Mouse (Mus musculus) kidney, adult 2 months (tissue): ENCODE data around the gene Cfap74. TPM values are rescaled to one million over a fixed set of nuclear protein-coding genes. Genes with fewer than 3 reads are reported as not detected.
A peak's percentile ranks its signal among the peaks of the same experiment; 100 is the strongest.
"Not testable (repeated sequence)": the region's sequence is repeated elsewhere in the genome, so short reads cannot be mapped to it uniquely, and the experiment has no call there.

ENCODE experiments used
- DNase-seq: peaks from one replicate; pipeline ENCODE4 v3.0.0; 2021
- H3K27ac ChIP-seq: fragments of 200-500 bp; 2 replicates; pipeline ENCODE4 v1.5.1; 2012; ENCODE audit warnings: low read depth, low read length, control low read depth, inconsistent platforms; ENCODE audit not compliant: insufficient read depth
- H3K27me3 ChIP-seq: fragments of 200-500 bp; replicated peaks from 2 replicates; pipeline ENCODE4 v1.6.1; 2012; ENCODE audit warnings: mild to moderate bottlenecking, moderate library complexity, low read length, inconsistent platforms; ENCODE audit not compliant: control insufficient read depth, insufficient read depth
- H3K36me3 ChIP-seq: fragments of 200-500 bp; 2 replicates; pipeline ENCODE4 v1.6.1; 2012; ENCODE audit warnings: mild to moderate bottlenecking, moderate library complexity, low read length, inconsistent platforms; ENCODE audit not compliant: control insufficient read depth, insufficient read depth
- H3K4me1 ChIP-seq: fragments of 200-500 bp; 2 replicates; pipeline ENCODE4 v1.6.1; 2011; ENCODE audit warnings: low read length; ENCODE audit not compliant: control insufficient read depth, insufficient read depth
- H3K4me3 ChIP-seq: fragments of 200-500 bp; 2 replicates; pipeline ENCODE4 v1.5.1; 2011; ENCODE audit warnings: mild to moderate bottlenecking, low read depth, low read length, control low read depth; ENCODE audit not compliant: insufficient read depth
- CTCF ChIP-seq: fragments of 200-500 bp; conservative IDR thresholded peaks from 2 replicates; pipeline ENCODE4 v1.5.1; 2011; ENCODE audit warnings: low read depth, mild to moderate bottlenecking, control low read depth, low read length, moderate library complexity, mixed read lengths; ENCODE audit not compliant: insufficient read depth, insufficient read length
- POLR2A ChIP-seq: fragments of 200-500 bp; IDR thresholded peaks from one replicate; pipeline ENCODE4 v1.6.1; 2011; ENCODE audit warnings: low read depth, low read length, control low read depth
- WGBS: fragments of 180-500 bp; shearing (Covaris S2); methylation state at CpG from one replicate; pipeline ENCODE4 v1.1.7; 2018; 5-methylcytosine and 5-hydroxymethylcytosine counted together
- polyA plus RNA-seq: library from polyadenylated mRNA; depleted of rRNA; stranded (reverse); fragments of >200 nt; gene quantifications from 2 replicates; pipeline ENCODE4 v1.2.3, GENCODE M21; 2012

Gene Cfap74
- polyA plus RNA-seq, 1 experiment, result 0.27 TPM

DNA sequence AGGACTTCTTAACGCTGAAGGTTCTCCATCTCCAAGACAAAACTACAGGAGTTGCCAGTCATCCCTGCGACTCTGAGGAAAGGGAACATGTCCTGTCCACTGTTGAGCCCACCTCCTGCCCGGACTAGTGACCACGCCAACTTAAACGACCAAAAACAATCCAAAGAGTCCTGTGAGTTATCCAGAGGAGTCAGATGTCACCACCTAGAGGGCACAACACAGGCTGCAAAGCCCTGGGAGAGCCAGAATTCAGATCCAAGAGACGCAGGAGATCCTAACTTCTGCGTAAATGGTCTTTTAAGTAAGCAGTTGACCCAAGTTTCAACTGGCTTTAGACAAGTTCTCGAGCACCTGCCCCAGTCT lies 314 bp upstream of the Cfap74 start:
- DNase-seq, result no peak
- Histone ChIP-seq H3K4me1 (no peaks in the 10 kb centered on the region), H3K27ac (no peak overlapping the region), H3K36me3 (no peaks in the 10 kb centered on the region), H3K4me3 (peak overlapping the region; percentile 44), H3K27me3 (no peaks in the 10 kb centered on the region)
- TF ChIP-seq CTCF (peak; percentile 29; the same call in 1 of the 2 replicates), POLR2A (no peak)
- 2% methylated on average over 8 of the region's 8 CpGs for WGBS

DNA sequence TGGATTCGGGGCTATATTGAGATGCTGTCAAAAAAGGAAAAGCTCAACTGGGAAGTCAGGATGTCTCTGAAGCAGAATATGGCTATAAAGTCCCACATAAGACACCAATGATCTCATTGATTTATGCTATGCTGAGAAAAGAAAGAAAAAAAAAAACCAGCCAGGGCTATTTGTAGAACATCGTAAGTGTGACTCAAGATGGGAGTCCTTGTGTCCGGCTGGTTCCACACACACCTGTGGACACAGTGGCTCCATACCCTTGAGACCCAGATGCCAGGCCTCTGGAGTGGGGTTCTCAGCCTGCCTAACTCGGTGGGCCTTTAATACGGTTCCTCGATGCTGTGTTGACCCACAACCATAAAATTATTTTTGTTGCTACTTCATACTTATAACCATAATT lies 3.1 kb downstream of the Cfap74 start:
- DNase-seq, result no peak
- no peak overlapping the region for H3K27ac ChIP-seq
- TF ChIP-seq POLR2A (no peak), CTCF (no peak)
- no peak overlapping the region for H3K4me3 ChIP-seq
- no peaks in the 10 kb centered on the region for H3K36me3 ChIP-seq
- no peaks in the 10 kb centered on the region for H3K27me3 ChIP-seq
- no peaks in the 10 kb centered on the region for H3K4me1 ChIP-seq
- WGBS, result 89% methylated on average over 6 of the region's 6 CpGs

DNA sequence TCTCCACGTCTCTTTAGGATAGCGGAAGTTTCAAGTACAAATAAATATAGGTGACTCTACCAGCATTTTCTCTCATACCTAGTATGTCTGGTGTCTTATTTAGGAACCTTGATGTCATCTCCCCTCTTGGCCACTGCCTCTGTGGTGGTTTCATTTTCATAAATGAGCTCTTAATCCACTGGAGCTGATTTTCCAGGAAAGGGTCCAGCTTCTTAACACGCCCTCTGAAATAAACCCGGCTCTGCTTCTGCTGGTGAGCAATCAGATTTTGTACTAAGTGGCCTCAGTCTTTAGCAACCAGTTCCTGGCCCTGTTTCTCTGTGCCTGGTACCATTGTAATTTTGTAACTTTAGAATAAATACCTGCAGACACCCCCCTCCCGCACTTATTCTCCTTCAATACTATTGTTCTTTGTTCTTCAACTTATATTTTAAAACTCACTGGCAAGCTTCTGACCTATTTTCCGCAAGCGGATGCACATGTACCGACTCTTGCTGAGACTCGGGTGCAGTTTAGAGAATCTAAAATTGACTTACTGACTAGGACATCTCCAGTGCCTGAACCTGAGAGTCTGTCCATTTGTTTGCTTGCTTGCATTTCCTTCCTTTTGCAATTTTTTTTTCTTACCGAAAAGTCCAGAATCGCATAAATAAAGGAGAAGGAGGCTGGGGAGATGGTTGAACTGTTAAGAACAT lies 4.8 kb downstream of the Cfap74 start:
- WGBS, result 84% methylated on average over 11 of the region's 11 CpGs
- DNase-seq, result no peak
- Histone ChIP-seq H3K27me3 (no peaks in the 10 kb centered on the region), H3K36me3 (no peaks in the 10 kb centered on the region), H3K4me1 (no peaks in the 10 kb centered on the region), H3K27ac (no peak overlapping the region), H3K4me3 (no peak overlapping the region)
- TF ChIP-seq POLR2A (no peak), CTCF (no peak)

DNA sequence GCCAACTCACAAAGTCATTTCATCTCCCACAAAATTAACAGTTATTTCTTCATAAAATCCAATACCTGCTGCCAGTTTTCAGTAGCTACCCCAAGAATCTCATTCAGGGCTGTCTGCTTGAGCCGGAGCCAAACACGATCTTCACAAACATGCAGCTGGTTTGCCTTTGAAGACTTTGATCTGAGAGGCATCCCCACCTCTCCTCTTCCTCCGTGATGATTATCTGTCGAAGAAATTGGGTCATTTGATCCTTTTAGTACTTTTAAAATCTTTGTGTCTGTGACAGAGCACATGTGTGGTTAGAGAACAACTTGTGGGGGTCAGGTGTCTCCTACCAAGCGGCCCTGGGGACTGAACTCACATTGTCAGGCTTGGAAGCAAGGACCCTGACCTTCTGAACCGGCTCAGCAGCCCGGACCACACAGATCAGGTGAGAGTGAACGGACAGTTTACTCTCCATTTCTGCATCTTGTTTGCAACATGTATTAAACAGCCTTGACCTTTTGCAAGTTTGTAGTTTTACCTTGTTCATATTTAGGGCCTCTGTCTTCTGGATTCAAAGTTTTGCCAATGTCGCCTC lies 5.8 kb downstream of the Cfap74 start:
- H3K36me3 ChIP-seq, result no peaks in the 10 kb centered on the region
- no peaks in the 10 kb centered on the region for H3K27me3 ChIP-seq
- WGBS, result 63% methylated on average over 9 of the region's 9 CpGs
- TF ChIP-seq POLR2A, result no peak
- no peak for TF ChIP-seq CTCF
- no peak overlapping the region for H3K4me3 ChIP-seq
- DNase-seq, result no peak
- no peaks in the 10 kb centered on the region for H3K4me1 ChIP-seq
- no peak overlapping the region for H3K27ac ChIP-seq

DNA sequence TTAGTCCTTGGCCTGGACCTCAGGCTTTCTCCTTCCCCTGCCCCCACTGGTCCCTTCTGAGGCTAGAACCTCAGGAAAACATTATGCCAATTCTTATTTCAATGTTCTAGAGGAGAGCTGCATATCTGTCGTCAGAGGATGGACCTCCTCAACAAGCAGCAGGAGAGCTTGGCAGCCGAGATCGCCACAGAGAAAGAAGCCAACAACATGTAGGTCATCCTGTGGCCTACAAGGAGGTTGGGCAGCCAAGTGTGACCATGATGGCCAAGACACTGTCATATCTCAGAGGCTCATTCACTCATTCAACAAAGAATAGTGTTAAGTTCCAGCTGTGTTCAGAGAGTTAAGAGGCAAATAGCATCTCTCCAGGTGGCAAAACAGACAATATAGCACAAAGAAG lies 11.1 kb downstream of the Cfap74 start:
- Histone ChIP-seq H3K36me3 (no peaks in the 10 kb centered on the region), H3K4me1 (no peaks in the 10 kb centered on the region), H3K27me3 (no peaks in the 10 kb centered on the region), H3K27ac (no peak overlapping the region), H3K4me3 (no peak overlapping the region)
- TF ChIP-seq CTCF (no peak), POLR2A (no peak)
- no peak for DNase-seq
- WGBS, result 72% methylated on average over 3 of the region's 3 CpGs

DNA sequence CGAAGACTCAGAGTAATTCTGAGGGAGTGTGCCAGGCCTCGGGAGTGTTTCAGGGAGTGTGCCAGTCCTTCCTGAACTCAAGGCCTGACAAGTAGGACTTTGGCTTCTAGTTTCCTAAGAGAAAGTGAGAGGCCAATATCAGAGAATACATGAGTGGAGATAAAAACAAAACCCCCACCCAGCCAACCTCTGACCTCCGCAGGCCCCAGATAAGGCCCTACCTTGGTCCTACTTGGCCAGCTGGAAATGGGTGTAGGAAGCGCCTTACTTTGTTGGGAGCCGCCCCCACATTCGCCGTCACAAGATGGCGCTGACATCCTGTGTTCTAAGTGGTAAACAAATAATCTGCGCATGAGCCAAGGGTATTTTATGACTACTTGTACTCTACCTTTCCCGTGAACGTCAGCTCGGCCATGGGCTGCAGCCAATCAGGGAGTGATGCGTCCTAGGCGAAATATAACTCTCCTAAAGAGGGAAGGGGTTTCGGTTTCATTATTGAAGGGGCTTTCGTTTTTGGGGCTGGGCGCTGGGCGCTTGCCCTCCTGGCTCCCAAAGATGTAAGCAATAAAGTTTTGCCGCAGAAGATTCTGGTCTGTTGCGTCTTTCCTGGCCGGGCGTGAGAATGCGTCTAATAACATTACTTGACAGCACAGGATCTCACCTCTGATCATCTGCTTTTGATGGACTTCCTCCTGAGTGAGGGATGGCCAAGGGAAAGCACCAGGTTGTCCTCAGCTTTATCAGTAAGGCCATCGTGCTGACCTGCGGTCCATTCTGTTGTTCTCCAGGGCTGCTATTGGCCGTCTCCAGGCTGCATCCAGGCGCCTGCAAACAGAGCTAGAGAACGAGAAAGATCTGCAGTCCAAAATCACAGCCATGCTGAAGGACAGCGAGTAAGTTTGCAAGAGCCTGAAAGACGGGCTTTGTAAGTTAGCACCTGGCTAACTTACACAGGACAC lies 12.7 kb downstream of the Cfap74 start:
- H3K4me1 ChIP-seq, H3K36me3 ChIP-seq, DNase-seq, H3K27me3 ChIP-seq, H3K27ac ChIP-seq: not testable (repeated sequence)
- H3K4me3 ChIP-seq, result peak overlapping the region; percentile 24; the same call in 1 of the 2 replicates
- WGBS, result 85% methylated on average over 23 of the region's 30 CpGs

DNA sequence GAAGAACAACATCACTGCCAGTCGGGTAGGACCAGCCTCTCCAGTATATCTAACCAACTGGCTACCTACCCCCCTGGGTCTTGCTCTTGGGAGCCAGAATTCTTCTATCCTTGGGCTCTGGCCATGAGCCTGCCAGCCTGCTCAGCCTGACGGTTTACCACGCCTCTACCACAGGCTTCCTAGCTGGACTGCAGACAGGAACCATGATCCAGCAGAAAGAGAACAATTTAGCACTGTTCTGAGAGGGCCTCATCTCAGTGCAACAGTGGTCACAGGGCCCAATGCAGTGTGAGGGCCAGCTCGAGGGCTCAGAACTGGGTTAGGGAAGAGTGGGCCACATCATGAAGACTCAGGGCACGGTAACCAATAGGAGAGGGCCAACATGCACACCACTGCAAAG lies 15.0 kb downstream of the Cfap74 start:
- TF ChIP-seq CTCF (no peak), POLR2A (no peak)
- H3K4me3 ChIP-seq, result no peak overlapping the region
- no peaks in the 10 kb centered on the region for H3K27me3 ChIP-seq
- H3K36me3 ChIP-seq, result no peaks in the 10 kb centered on the region
- 89% methylated on average over 5 of the region's 5 CpGs for WGBS
- no peak for DNase-seq
- no peak overlapping the region for H3K27ac ChIP-seq
- H3K4me1 ChIP-seq, result no peaks in the 10 kb centered on the region
